Mouse (Mus musculus): Measurements from ENCODE around the gene Cpxcr1.

The Cpxcr1 gene

DNA sequence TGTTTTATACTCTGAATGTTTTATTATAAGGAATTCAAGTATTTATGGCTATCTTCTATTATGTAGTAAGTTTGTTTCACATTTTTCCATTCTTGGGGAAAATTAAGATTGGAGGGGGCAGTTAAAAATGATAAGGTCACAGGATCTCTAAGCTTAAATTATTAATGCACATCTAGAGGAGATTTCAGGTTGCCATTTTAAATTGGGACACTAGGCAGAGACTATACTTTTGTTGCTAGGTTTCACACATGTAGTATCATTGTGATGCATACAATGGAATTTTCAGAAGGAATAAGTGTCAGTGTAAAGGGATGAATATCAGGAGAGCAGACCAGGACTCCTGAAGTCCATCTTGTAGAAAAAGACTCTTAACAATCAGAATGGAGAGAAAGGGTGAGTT, at the start of gene Cpxcr1:
TSS of gene Cpxcr1 (plus strand) at position 301 of the 400 bp plus-strand sequence.
- no peak for DNase-seq

All from cerebellum, adult 9-10 months (tissue).